Mouse (Mus musculus) naive thymus-derived CD4-positive, alpha-beta T cell, adult 5 months (primary cell): Measurements from ENCODE around the gene Ttbk2. TPM values are rescaled to one million over a fixed set of nuclear protein-coding genes. Genes with fewer than 3 reads are reported as not detected.

Experiments
- polyA plus RNA-seq: library from polyadenylated mRNA; unstranded; fragments of 100-300 nt; shearing (Covaris generic); gene quantifications from one replicate; pipeline ENCODE4 v1.2.1, GENCODE M21; 2017

Ttbk2 gene
- polyA plus RNA-seq, result 3.4 TPM

GRCm38 (mm10) chr2:120850424-120851082 is at the start of gene Ttbk2:
Gene Ttbk2 (minus strand): TSS chr2:120850604.

DNA sequence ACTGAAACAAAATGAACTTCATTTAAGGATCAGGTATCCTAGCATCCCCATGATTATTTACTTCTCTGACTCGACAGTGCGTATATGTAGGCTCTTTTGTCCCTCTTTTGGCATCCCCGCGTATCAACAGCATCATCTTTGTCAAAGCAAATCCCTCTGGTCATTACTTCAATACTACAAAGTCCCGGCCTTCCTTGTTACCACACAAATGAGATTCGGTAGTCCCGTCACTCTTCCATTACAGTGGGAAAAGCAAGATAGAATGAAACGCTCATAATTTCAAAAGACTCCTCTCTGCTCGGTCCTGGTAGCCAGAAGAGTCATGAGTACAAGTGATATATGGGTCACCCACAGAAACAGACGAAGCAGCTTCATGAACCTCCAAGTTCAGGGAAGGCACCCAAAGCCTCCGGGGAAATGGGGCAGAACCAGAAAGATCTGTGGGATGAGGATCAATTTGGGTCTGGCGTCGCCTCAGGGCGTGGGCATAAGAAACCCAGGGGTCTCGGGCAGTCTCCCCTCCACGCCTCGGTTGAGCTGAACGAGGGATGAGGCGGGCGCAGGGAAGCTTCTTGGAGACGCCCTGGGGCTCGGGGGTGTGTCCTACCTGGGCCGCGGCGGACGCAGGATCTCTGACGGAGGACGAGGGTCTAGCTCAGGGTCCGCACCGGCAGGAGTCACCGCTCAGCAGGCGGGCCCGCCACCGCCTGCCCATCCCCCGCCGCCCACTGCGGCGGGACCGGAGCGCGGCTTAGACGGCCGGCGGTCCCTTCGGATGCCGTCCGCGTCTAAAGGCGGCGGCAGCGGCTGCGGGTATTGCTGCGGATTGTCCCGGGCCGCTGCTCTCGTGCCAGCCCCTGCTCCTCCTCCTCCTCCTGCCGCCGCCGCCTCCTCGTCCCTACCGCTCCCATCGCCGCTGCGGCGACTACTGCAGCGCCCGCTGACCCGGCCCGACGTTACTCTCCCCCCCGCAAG is 668 bp downstream of the Ttbk2 start, which contains the start of gene Cdan1:
Cdan1 (minus strand) TSS at position 680 of the 975 bp plus-strand sequence.

Other genes with a start within 250 kb of the Ttbk2 start
- gene Haus2, start 241.2 kb downstream of the Ttbk2 start, polyA plus RNA-seq, result 23.0 TPM
- gene Lrrc57, start 241.1 kb downstream of the Ttbk2 start, polyA plus RNA-seq, result 19.5 TPM
- gene Stard9, start 221.5 kb downstream of the Ttbk2 start, polyA plus RNA-seq, result 0.68 TPM
- gene Cdan1, start 476 bp downstream of the Ttbk2 start, polyA plus RNA-seq, result 26.5 TPM
- 63.5 TPM for gene Ubr1, start 120.1 kb upstream of the Ttbk2 start, polyA plus RNA-seq
- 20.7 TPM for gene Tmem62, start 126.4 kb upstream of the Ttbk2 start, polyA plus RNA-seq
- 115 TPM for gene Ccndbp1, start 157.8 kb upstream of the Ttbk2 start, polyA plus RNA-seq
- gene Epb42, start 186.5 kb upstream of the Ttbk2 start, polyA plus RNA-seq, result not detected
- not detected for gene Tgm5, start 235.2 kb upstream of the Ttbk2 start, polyA plus RNA-seq